Mouse (Mus musculus): ENCODE measurements around the gene Apol8. TPM values are rescaled to one million over a fixed set of nuclear protein-coding genes. Genes with fewer than 3 reads are reported as not detected.
A peak's percentile ranks its signal among the peaks of the same experiment; 100 is the strongest.
"Not testable (repeated sequence)": the region's sequence is repeated elsewhere in the genome, so short reads cannot be mapped to it uniquely, and the experiment has no call there.

Gene Apol8
- total RNA-seq, 2 experiments from 2014 or later: 5.1 to 5.8 TPM

DNA sequence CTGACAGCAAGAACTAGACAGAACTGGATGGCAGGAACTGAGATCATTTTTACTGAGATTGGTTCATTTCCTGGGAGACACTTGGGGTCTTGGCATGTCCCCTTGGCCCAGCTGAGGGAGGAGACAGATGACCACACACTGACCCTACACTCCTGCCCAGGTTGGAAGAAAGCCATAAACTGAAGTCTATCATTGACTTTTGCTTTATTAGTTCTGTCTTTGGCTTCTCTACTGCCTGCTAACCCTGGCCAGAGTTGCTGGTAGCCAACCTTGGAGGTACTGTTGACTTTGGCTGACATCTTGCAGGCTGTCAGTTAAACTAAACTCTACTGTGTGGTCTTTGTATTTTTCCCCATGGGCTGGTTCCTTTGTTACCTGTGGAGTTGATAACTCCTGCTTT lies 11.7 kb downstream of the Apol8 start:
- intact Hi-C loops (cut with DNase I): no loop called here
- no peak overlapping the region for H3K4me3 ChIP-seq
- no peak for DNase-seq (ENCODE audit: extremely low spot score in 1 of 2, low spot score in 2 of 2)
- TF ChIP-seq CTCF (IDR thresholded peaks at IDR 0.05): no peak
- H3K27ac ChIP-seq: no peak overlapping the region

DNA sequence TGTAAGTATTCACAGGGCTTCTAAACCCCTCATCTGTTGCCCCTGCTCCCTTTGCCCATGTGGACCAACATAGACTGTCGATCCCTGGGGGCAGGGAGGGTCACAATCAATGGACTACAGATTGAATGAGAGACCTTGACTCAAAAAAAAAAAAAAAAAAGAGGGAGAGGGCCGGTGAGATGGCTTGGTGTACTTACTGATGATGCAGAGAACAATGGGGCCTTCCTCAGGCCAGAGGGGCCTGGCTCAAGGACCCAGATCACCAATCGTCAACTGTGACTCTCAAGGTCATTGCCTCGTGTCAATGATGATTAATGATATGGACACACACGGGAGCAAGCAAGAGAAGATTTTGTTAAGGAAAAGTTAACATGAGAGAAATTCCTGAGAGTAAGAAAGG lies 12.2 kb downstream of the Apol8 start:
- TF ChIP-seq CTCF (IDR thresholded peaks at IDR 0.05): no peak
- intact Hi-C loops (cut with DNase I): no loop called here

DNA sequence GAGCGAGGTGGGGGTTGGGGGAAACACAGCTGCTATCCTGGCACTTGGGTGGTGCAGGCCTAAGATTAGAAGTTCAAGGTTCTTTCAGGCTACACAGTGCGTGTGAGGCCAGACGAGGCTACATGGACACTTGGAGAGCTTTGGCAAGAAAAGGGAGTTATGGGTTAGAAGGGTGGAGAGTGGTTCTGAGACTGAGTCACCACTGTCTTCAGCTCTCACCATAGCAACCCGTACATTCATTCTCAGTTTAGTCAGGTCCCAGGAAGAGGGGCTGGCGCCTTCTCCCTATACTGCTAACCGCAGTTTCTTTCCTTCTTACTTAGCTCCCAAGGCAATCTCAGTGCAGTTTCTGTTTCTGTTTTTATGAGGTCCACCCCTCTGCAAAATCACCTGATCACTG lies 15.2 kb downstream of the Apol8 start:
- H3K27ac ChIP-seq; intact Hi-C loops (cut with DNase I); DNase-seq (ENCODE audit: extremely low spot score in 1 of 2, low spot score in 2 of 2); H3K4me3 ChIP-seq: not testable (repeated sequence)

More for the DNA sequence above, 12.2 kb downstream of the Apol8 start:
- Histone ChIP-seq H3K4me3 (no peak overlapping the region), H3K27ac (no peak overlapping the region)
- DNase-seq (ENCODE audit: extremely low spot score in 1 of 2, low spot score in 2 of 2): no peak

DNA sequence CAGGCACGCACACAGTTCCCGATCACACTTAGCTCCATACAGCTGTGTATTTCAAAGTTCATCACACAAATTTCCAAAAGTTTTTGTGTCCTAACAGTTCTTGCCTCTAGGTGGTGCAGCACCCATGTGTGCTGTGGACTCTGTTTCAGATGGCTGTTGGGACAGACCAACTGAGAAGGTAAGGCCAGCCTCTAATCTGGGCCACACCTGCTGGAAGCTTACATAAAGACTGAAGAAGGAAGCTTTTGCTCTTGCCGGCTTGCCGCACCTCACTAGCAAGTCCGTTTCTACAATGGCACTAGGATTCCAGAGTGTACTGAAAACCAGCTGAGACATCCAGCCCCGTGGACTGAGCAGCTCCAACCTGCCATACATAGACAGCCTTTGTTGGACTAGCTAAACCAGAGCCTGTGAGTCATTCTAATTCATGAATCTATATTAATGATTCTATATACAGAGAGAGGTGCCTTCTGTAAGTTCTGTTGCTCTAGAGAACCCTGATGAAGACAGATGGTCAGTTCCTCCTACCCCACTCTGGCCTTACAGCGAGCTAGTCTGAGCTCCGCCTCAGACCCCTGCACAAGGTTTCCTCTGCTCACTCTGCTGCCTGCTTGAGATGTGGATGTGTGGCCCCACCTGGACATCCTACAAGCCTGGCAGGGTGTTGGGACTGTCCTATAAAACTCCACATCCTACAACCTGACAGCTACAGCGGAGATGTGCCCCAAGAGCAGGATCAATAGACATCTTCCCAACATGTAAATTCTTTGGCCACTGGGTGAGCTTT lies 16.1 kb downstream of the Apol8 start:
- H3K4me3 ChIP-seq: no peak overlapping the region
- intact Hi-C loops (cut with DNase I): no loop called here
- DNase-seq (ENCODE audit: extremely low spot score in 1 of 2, low spot score in 2 of 2): no peak
- peak; percentile 46 for TF ChIP-seq CTCF (IDR thresholded peaks at IDR 0.05)
- no peak overlapping the region for H3K27ac ChIP-seq

DNA sequence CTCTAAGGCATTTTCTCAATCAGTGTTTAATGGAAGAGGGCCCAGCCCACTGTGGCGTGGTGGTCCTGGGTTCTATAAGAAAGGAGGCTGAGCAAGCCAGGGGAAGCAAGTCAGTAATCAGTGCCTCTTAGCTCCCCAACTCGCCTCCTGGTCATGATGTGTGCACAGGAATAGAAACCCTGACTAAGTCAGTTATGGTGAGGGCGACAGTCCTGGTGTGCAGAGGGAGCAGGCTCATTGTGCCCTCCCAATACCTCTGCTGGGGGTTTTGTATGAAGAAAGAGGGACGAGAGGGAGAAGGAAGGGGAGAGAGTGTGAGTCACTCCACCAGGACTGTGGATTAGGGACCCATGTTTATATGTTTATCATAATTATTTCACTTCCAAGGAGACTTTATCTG lies 22.9 kb downstream of the Apol8 start:
- H3K27ac ChIP-seq; H3K4me3 ChIP-seq; DNase-seq (ENCODE audit: extremely low spot score in 1 of 2, low spot score in 2 of 2): not testable (repeated sequence)
- intact Hi-C loops (cut with DNase I): loop anchor here (5.0 kb wide), 1 partner anchor 327 kb away; no protein-coding TSS in a partner anchor

DNA sequence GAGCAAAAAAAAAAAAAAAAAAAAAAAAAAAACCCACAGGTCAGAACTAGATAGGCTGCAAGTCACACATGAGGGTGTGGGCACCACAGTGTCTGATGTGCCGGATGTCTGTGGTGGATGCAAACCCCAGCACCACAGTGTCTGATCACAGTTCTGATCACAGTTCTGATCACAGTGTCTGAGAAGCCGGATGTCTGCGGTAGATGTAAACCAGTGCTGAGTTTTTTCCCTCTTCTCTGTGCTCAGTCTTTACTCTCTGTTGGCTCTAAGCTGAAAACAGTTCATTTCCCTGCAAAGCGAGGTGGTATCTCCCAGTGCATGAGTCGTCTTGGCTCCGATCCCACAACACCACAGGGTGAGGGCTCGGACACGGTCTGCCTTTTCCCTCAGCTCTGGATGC lies 23.4 kb downstream of the Apol8 start:
- not testable (repeated sequence) for H3K4me3 ChIP-seq; DNase-seq (ENCODE audit: extremely low spot score in 1 of 2, low spot score in 2 of 2); H3K27ac ChIP-seq
- intact Hi-C loops (cut with DNase I): loop anchor here (5.0 kb wide), 1 partner anchor 326 kb away; no protein-coding TSS in a partner anchor

DNA sequence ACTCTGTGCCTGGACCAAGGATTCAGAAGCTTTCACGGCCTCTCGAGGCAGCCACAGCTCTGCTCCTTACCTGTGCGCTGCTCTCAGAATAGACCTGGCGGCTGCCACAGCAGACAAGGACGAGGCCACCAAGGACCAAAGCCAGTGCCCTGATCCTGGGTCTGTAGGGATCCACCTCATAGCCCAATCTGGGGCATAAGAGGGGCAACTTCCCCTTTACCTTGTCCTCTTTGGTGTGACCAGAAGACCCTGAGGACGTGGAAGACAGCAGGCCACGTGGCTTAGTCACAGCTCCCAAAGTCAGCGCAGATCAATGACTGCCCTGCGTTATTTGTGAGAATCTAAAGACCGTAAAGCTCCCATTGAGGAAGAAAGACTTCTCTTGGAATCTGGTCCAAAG lies 24.0 kb downstream of the Apol8 start:
- not testable (repeated sequence) for DNase-seq (ENCODE audit: extremely low spot score in 1 of 2, low spot score in 2 of 2); H3K27ac ChIP-seq; H3K4me3 ChIP-seq
- intact Hi-C loops (cut with DNase I): loop anchor here (5.0 kb wide), 1 partner anchor 326 kb away; no protein-coding TSS in a partner anchor

DNA sequence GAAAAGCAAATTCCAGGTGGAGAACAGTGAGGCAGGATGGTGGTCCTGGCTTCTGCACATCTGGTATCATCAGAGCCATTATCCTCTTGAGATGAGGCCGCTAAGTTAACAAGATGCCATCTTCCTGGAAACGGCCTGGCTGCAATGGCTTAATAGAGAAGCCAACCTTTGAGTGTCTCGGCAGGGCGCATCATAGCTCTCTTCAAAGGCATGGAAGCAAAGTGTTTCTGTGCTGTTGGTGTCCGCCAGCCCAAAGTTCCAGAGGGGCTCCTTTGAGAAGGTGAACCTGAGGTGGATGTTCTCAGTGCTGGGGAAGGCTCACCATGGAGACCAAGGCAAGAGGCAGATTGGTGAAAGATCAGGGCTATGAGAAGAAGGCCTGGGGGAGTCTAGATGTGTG lies 25.2 kb downstream of the Apol8 start:
- no peak overlapping the region for H3K27ac ChIP-seq
- no peak for TF ChIP-seq CTCF (IDR thresholded peaks at IDR 0.05)
- intact Hi-C loops (cut with DNase I): loop anchor here (5.0 kb wide), 1 partner anchor 324 kb away; no protein-coding TSS in a partner anchor
- no peak for DNase-seq (ENCODE audit: extremely low spot score in 1 of 2, low spot score in 2 of 2)
- H3K4me3 ChIP-seq: no peak overlapping the region

DNA sequence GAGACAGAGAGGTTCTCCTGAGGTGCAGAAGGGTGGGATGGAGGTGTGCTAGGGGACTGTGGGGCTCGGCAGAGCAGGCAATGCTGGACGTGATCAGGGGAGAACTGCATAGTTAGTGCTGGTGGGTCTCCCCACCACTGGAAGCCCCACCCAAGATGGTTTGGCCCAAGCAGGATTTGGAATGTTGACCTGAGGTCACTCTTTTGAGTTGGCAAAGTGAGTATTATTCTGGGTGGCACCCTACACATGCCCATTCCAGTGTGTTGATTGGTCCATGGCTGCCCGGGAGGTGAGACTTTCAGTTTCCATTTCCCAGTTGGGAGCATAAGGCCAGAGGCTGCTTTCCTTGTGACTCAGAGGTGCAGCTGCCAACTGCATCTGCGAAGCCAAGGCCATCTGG lies 28.1 kb downstream of the Apol8 start, which contains the start of gene Apol9b:
Gene Apol9b (plus strand): TSS at position 301 of the 400 bp plus-strand sequence.
- DNase-seq (ENCODE audit: extremely low spot score in 1 of 2, low spot score in 2 of 2); intact Hi-C loops (cut with DNase I); H3K4me3 ChIP-seq; H3K27ac ChIP-seq: not testable (repeated sequence)

DNA sequence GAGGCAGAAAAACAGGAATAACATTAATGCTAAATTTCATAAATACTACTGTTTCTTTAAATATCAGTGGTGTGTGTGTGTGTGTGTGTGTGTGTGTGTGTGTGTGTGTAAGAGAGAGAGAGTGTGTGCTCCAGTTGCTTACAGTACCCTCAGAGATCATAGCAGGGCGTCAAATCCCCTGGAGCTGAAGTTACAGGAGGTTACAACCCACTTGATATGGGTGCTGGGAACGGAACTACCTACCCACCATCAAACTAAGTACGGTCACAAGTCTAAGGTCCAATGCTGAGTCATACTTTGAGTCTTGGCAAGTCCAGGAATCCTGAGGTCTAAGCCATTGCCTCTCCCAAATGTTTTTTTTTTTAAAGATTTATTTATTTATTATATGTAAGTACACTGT lies 29.1 kb downstream of the Apol8 start:
- intact Hi-C loops (cut with DNase I); DNase-seq (ENCODE audit: extremely low spot score in 1 of 2, low spot score in 2 of 2); H3K4me3 ChIP-seq; H3K27ac ChIP-seq: not testable (repeated sequence)

DNA sequence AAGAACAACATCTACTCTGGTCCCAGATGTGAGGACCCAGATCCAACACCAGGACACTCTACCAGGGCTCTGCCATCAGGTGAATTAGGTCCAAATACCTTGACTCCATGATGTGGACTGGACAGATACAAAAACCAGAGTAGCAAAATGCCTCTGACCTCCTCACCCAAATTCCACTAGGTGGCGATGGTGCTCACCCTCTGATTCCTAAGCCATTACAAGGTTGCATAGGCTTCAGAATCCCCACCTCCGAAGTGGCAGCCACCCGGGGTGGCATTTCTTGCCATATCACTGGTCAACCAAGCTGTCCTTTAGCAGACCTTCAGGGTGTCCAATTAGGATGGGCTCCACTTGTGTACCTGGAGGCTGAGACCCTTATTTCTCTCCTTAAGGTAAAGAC lies 29.7 kb downstream of the Apol8 start:
- TF ChIP-seq CTCF (IDR thresholded peaks at IDR 0.05): peak; percentile 40
- DNase-seq (ENCODE audit: extremely low spot score in 1 of 2, low spot score in 2 of 2); intact Hi-C loops (cut with DNase I); H3K27ac ChIP-seq; H3K4me3 ChIP-seq: not testable (repeated sequence)

DNA sequence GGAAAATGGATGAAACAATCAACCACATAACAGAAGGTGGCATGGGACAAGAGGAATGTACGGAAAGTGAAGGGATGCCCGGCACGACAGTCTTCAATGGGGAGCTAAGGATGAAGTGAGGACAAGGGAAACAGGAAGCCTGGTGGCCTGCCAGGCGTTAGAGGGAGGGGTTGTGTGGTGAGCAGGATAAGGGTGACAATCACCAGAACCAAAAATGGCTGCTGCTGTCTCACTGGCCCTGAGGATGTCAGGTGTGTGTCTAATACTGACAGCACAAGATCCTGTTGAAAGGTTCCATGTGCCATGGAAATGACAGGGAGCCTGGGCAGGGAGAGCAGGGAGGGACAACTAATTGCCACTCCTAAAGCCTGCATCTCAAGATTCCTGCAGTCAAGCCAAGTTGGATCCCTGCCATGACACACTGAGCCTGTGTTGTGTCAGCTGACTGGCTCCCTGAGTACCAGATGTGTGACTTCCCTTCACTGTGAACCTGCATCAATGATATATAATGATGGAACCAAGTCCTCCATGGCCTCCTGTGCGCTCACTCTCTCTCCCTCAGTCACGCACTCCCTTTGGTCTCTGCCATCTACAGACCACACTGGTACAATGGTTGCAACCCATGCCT lies 31.3 kb downstream of the Apol8 start:
- intact Hi-C loops (cut with DNase I); DNase-seq (ENCODE audit: extremely low spot score in 1 of 2, low spot score in 2 of 2); H3K27ac ChIP-seq; H3K4me3 ChIP-seq: not testable (repeated sequence)

DNA sequence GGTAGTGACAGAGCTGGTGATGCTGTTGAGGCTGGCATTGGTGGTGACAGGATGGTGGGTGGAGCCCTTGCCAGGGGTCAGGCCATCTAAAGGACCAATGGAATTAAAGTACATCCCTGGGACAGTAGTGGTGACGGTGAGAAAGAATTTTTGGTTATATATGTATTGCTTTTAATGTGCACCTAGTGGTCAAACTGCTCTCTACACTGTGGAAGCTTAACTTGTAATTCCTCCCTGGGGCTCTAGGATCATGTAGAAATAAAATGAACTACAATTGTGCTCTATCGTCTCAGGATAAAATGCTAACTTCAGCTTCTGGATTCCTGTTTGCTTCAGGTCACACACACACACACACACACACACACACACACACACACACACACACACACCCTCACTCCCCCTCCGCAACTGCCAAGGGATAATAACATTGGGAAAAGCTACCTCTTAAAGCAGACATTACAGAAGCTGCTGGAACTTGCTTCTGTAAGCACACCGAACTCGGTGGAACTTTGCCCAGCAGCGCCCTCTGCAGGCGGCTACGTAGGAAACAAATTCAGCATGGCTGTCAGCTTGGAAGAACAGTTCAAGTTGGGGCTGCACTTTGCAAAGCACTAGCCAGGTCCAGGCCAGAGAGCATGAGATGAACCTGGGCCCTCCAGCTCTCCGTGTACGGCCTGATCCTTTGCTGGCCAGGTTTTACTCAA lies 32.4 kb downstream of the Apol8 start:
- H3K27ac ChIP-seq; DNase-seq (ENCODE audit: extremely low spot score in 1 of 2, low spot score in 2 of 2); H3K4me3 ChIP-seq; intact Hi-C loops (cut with DNase I): not testable (repeated sequence)

DNA sequence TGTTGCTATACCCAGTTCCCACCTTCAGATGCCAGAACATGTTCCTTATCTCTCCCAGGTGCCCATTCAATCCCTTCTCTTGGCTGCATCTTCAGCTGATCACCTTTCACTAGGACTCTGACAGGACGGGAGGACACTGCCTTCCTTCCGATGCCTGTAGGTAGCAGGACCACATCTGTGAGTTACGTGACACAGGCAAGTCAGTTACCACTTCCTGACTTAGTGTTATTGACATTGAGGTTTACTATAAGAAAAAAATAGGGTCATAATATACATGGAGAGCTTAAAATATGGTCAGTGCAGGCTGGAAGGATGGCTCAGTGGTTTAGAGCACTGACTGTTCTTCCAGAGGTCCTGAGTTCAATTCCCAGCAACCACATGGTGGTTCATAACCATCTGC lies 35.3 kb downstream of the Apol8 start:
- intact Hi-C loops (cut with DNase I); H3K4me3 ChIP-seq; DNase-seq (ENCODE audit: extremely low spot score in 1 of 2, low spot score in 2 of 2); H3K27ac ChIP-seq: not testable (repeated sequence)

DNA sequence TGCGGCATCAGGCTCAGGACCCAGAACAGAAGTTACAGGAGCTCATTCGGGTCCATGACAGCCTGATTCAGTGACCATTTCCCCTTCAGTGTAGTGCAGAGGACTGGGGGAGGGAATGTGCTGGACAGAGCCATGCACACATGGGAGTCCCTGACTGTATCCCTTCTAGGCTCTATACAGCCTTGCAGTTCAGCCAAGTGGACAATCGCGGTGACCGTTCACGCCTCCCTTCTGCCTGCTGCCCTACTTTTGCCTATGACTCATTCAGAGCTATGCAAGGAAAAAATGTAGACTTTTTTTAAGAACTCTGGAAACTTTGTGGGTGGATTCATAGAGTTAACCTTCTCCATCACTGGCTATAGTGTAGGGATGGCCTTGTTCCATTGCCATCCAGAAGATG lies 38.6 kb downstream of the Apol8 start:
- intact Hi-C loops (cut with DNase I); DNase-seq (ENCODE audit: extremely low spot score in 1 of 2, low spot score in 2 of 2): not testable (repeated sequence)

DNA sequence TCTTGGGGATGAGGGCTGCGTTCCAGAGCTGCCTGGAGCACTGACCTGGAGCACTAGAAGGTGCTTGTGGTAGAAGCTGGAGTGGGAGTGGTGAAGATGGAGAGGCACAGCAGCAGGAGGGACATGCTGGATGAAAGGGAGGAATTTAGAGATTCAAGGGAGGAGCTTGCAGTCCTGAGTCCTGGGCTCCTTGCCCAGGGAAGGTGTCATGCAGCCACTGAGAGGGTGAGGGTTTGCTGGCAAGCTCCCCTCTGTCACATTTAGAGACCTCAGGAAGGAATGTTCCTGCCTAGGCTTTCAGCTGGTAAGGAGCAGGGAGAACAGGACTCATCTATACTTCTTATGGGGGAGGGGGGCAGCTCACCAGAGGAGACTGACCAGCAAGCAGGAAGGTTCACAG lies 47.9 kb downstream of the Apol8 start:
- intact Hi-C loops (cut with DNase I); DNase-seq (ENCODE audit: extremely low spot score in 1 of 2, low spot score in 2 of 2); H3K27ac ChIP-seq; H3K4me3 ChIP-seq: not testable (repeated sequence)

More for the DNA sequence above, 38.6 kb downstream of the Apol8 start:
- H3K27ac ChIP-seq, H3K4me3 ChIP-seq: not testable (repeated sequence)
